Mouse (Mus musculus) heart, adult 2 months (tissue): ENCODE data around the gene Fgr. TPM values are rescaled to one million over a fixed set of nuclear protein-coding genes. Genes with fewer than 3 reads are reported as not detected.
A peak's percentile ranks its signal among the peaks of the same experiment; 100 is the strongest.

ENCODE experiments used
- DNase-seq, 2 experiments: peaks; one replicate each; pipeline ENCODE4 v3.0.0; 2021
- H3K27ac ChIP-seq: fragments of 200-600 bp; 2 replicates; pipeline ENCODE4 v1.8.1; 2022
- H3K27me3 ChIP-seq: fragments of 200-500 bp; 2 replicates; pipeline ENCODE4 v1.6.1; 2012; ENCODE audit warnings: mild to moderate bottlenecking, low read length, inconsistent platforms, mixed read lengths; ENCODE audit not compliant: control insufficient read depth, insufficient read depth
- H3K36me3 ChIP-seq: fragments of 200-500 bp; 2 replicates; pipeline ENCODE4 v1.6.1; 2012; ENCODE audit warnings: low read length, inconsistent platforms; ENCODE audit not compliant: control insufficient read depth, insufficient read depth
- H3K4me1 ChIP-seq: fragments of 200-500 bp; 2 replicates; pipeline ENCODE4 v1.6.1; 2011; ENCODE audit warnings: low read length; ENCODE audit not compliant: control insufficient read depth, insufficient read depth
- H3K4me3 ChIP-seq: fragments of 200-600 bp; 2 replicates; pipeline ENCODE4 v1.8.1; 2022
- H3K79me2 ChIP-seq: fragments of 200-500 bp; replicated peaks from 2 replicates; pipeline ENCODE4 v1.6.1; 2012; ENCODE audit warnings: mild to moderate bottlenecking, inconsistent platforms, low read length, moderate library complexity, mixed read lengths; ENCODE audit not compliant: control insufficient read depth, insufficient read depth
- H3K9ac ChIP-seq: fragments of 200-500 bp; 2 replicates; pipeline ENCODE4 v1.6.1; 2012; ENCODE audit warnings: low read depth, mild to moderate bottlenecking, control low read depth, inconsistent platforms, low read length, mixed read lengths
- CTCF ChIP-seq: fragments of 200-600 bp; IDR thresholded peaks from 2 replicates; pipeline ENCODE4 v1.8.1; 2022; ENCODE audit warnings: antibody characterized with exemption, mild to moderate bottlenecking, moderate library complexity
- EP300 ChIP-seq: fragments of 200-500 bp; IDR thresholded peaks from 2 replicates; pipeline ENCODE4 v1.6.1; 2011; ENCODE audit warnings: low read depth, low read length, control low read depth; ENCODE audit not compliant: insufficient read depth
- POLR2A ChIP-seq: fragments of 200-500 bp; IDR thresholded peaks from 2 replicates; pipeline ENCODE4 v1.6.1; 2011; ENCODE audit warnings: mild to moderate bottlenecking, low read depth, low read length, control low read depth; ENCODE audit not compliant: insufficient read depth
- WGBS: fragments of 180-500 bp; shearing (Covaris S2); methylation state at CpG from one replicate; pipeline ENCODE4 v1.1.7; 2018; 5-methylcytosine and 5-hydroxymethylcytosine counted together
- intact Hi-C: fragments of 180-260 bp; cut with DNase I; formaldehyde crosslinking; loops from one replicate; pipeline ENCODE4 v1.15.1; 2025
- polyA plus RNA-seq: library from polyadenylated mRNA; depleted of rRNA; stranded (reverse); fragments of >200 nt; gene quantifications from 2 replicates; pipeline ENCODE4 v1.2.3, GENCODE M21; 2012
- total RNA-seq, 2 experiments: library from RNA; stranded (reverse); gene quantifications; 2 replicates each; pipeline ENCODE4 v1.2.3; 2021

Fgr gene
- total and polyA plus RNA-seq, 3 experiments = 0.43 to 1.7 (median 0.47) TPM

DNA sequence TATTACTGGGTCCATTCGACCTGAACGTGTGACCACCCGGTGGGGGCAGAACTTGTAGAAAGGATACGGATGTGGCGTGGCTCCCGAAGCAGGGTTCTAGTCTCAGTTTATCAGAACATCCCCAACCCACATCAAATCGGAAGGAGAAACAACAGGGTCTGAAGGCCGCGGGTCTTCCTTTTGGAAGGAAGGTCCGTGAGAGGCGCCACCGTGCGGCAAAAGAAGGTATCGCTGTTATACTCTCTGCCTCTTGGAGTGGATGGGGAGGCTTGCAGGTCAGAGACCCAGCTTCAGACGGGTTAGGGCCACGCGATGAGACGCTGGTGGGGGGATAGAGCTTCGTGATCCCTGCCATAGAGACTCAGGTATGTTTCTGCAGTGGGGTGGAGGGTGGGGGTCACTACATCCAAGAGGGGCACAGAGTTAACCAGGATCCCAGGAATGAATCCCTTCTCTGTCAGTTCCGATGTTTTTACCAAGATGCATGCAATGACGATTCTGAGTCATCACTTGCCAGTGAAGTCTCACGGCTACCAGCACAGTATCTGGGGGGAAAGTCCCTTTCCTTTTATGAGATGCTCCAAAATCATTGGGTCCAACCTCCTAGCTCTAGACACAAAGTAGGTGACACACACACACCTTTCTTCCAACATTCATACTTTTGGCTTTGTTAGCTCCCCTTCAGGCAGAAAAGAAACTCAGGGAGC lies 34.3 kb upstream of the Fgr start:
- Histone ChIP-seq H3K9ac (no peak overlapping the region), H3K36me3 (no peaks in the 10 kb centered on the region), H3K27me3 (no peaks in the 10 kb centered on the region), H3K27ac (no peak overlapping the region), H3K4me3 (no peak overlapping the region), H3K4me1 (no peaks in the 10 kb centered on the region; the same call in 1 of the 2 replicates), H3K79me2 (no peaks in the 10 kb centered on the region)
- no peak for TF ChIP-seq POLR2A
- peak; percentile 80 for TF ChIP-seq CTCF
- peak; percentile 44 to 77 for DNase-seq
- 27% methylated on average over 22 of the region's 22 CpGs for WGBS
- intact Hi-C loops = no loop called here

DNA sequence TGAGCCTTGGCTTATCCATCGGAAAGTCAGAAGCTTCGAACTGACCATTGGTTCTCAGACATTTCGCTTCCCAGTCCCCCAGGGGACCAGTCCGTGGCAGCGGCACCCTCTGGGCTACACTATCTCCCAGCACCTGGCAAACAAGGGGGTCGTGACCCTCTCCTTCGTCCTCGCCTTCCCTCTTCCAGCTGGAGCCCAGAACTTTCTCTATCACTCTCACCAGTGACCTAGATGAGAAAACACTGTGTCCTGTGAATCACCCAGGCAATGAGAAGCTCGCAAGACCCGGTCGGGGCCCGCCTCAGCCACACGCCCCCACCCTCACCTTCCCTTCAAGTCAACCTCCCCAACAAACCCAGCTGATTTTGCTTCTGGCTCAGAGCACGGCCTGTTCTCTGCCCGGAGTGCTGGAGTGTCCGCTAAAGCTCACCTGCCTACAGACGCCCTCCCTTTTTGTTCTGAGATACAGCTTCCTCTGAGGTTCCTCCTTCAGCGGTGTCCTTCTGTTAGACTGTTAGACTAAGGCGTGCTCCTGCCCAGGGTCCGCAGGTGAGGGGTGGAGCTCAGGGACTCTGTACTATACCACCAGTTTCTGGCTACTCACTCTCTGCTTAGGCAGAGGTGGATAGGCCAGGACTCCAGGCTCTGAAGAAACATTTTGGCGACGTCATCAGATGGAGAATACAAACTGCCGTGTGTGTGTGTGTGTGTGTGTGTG lies 32.7 kb upstream of the Fgr start:
- H3K4me3 ChIP-seq = no peak overlapping the region
- no peak for DNase-seq
- no peaks in the 10 kb centered on the region for H3K79me2 ChIP-seq
- H3K27me3 ChIP-seq = no peaks in the 10 kb centered on the region
- intact Hi-C loops = no loop called here
- no peaks in the 10 kb centered on the region for H3K36me3 ChIP-seq
- H3K9ac ChIP-seq = no peak overlapping the region
- TF ChIP-seq POLR2A = no peak
- no peak for TF ChIP-seq CTCF
- no peak for TF ChIP-seq EP300
- WGBS = 65% methylated on average over 23 of the region's 23 CpGs
- no peak overlapping the region for H3K27ac ChIP-seq
- H3K4me1 ChIP-seq = peaks cover 6% of the 10 kb centered on the region

DNA sequence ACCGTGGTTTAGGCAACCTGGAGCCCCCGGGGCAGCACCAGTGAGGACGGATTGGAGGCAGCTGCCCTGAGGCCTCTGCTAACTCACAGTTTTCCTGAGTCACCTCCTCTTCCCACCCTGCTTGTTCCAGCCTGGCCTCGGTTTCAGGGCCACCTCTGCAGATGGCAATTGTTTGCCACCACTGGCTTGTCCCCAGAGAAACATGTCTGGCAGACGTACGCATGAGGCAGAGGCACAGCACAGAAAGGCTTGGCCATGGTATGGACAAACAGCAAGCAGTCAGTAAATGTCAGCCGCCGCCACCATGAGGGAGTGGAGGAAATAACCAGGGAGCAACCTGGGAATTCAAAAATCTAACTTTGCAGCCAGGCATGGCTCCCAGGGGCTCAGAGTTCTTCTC lies 30.8 kb upstream of the Fgr start:
- Histone ChIP-seq H3K27me3 (no peaks in the 10 kb centered on the region), H3K79me2 (no peaks in the 10 kb centered on the region), H3K27ac (no peak overlapping the region), H3K4me1 (peaks cover 13% of the 10 kb centered on the region), H3K9ac (no peak overlapping the region), H3K36me3 (no peaks in the 10 kb centered on the region), H3K4me3 (no peak overlapping the region)
- no peak for TF ChIP-seq EP300
- TF ChIP-seq POLR2A = no peak
- no peak for TF ChIP-seq CTCF
- 74% methylated on average over 8 of the region's 8 CpGs for WGBS
- intact Hi-C loops = no loop called here
- DNase-seq = no peak

DNA sequence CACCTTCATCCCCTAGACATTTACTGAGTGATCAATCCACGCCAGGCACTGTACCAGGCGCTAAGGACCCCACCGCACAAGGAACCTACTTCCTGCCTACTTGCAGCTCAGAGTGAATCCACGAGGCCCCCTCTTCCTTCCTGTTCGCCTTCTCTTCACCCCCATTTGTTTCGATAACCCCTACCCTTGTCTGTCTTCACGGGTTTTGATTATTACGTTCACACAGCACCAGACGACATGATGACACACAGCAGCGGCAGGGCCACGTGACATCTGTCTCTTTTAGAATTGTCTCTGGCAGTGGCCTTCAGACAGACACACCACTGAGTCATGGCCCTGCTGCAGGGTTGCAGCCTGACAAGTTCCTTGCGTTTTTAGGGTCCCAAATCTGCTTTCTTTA lies 29.8 kb upstream of the Fgr start:
- intact Hi-C loops = loop anchor here (2.0 kb wide), 1 partner anchor 113 kb away; no protein-coding TSS in a partner anchor
- Histone ChIP-seq H3K79me2 (no peaks in the 10 kb centered on the region), H3K4me3 (no peak overlapping the region), H3K27ac (no peak overlapping the region), H3K4me1 (peaks cover 13% of the 10 kb centered on the region), H3K27me3 (no peaks in the 10 kb centered on the region), H3K9ac (no peak overlapping the region), H3K36me3 (no peaks in the 10 kb centered on the region)
- no peak for DNase-seq
- WGBS = 54% methylated on average over 12 of the region's 12 CpGs
- TF ChIP-seq EP300 (no peak), CTCF (no peak), POLR2A (no peak)

DNA sequence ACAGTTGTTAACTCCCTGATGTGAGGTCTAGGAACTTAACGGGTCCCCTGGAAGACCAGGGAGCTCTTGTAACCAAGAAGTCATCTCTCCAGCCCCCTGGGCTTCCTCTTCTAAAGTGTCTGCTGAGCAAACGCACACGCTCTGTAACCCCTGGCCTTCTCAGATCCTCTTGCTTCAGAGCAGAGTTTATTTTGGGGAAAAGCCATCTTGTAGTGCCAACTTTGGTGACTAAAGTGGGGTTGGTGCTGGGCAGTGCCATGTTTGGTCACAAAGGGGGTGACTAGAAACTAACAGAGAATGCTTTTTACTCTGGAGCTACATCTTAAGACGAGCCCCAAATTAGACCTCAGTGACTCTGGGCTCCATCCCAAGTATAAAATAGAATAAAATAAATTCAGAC lies 29.1 kb upstream of the Fgr start:
- TF ChIP-seq CTCF (no peak), EP300 (no peak), POLR2A (no peak)
- Histone ChIP-seq H3K4me3 (no peak overlapping the region), H3K27ac (peak overlapping the region; percentile 36; the same call in 1 of the 2 replicates), H3K9ac (no peak overlapping the region), H3K36me3 (no peaks in the 10 kb centered on the region), H3K27me3 (no peaks in the 10 kb centered on the region), H3K79me2 (no peaks in the 10 kb centered on the region), H3K4me1 (peaks cover 13% of the 10 kb centered on the region)
- intact Hi-C loops = loop anchor here (1.0 to 5.0 kb wide), 3 partner anchors 61 to 273 kb away; no protein-coding TSS in a partner anchor
- 62% methylated on average over 4 of the region's 4 CpGs for WGBS
- DNase-seq = no peak

DNA sequence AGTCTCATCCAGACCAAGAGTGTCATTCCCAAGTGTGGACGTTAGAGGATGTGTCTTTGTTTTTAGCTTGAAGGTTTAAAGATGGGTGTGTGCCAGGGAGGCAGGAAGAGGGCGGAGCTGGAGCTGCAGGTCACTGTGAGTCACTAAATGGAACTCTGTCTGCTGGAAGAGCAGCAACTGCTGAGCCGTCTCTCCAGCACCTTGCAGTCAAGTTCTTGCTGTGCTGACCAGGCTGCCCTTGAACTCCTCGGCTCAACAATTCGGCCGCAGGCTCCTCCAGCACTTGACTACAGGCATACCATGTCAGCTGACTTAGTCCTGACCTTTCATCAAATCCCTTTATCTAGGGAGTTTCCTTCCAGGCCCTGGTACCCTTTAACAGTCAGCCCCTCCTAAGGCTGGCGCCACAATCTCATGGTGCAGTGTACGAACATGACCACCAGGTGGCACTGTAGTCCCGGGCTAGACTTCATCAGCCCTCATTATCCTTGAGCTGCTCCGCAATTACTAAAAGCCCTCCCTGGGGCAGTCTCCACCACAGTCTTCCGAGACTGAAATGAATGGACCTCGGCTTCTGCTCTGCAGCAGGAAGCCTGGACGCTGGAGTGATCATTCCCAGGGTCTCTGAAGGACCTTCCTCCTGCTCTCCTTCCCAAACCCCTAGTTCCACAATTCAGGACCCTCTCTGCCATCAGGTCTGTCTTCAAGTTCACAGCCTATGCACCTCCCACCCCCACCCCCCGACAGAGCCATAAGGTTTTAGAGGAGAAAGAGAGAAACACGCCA lies 28.4 kb upstream of the Fgr start:
- Histone ChIP-seq H3K9ac (peak overlapping the region; percentile 32), H3K79me2 (no peaks in the 10 kb centered on the region), H3K27ac (peak overlapping the region; percentile 36), H3K4me3 (peak overlapping the region; percentile 26), H3K4me1 (peaks cover 13% of the 10 kb centered on the region), H3K27me3 (no peaks in the 10 kb centered on the region), H3K36me3 (no peaks in the 10 kb centered on the region)
- intact Hi-C loops = loop anchor here (1.0 to 5.0 kb wide), 3 partner anchors 60 to 272 kb away; no protein-coding TSS in a partner anchor
- DNase-seq = peak; percentile 85 to 91
- TF ChIP-seq POLR2A (peak; percentile 60; the same call in 1 of the 2 replicates), CTCF (peak; percentile 93; the same call in 1 of the 2 replicates), EP300 (peak; percentile 98)
- 4% methylated on average over 15 of the region's 15 CpGs for WGBS
